ENCODE assay signal across 8 mouse cellular contexts in the genomic region with DNA sequence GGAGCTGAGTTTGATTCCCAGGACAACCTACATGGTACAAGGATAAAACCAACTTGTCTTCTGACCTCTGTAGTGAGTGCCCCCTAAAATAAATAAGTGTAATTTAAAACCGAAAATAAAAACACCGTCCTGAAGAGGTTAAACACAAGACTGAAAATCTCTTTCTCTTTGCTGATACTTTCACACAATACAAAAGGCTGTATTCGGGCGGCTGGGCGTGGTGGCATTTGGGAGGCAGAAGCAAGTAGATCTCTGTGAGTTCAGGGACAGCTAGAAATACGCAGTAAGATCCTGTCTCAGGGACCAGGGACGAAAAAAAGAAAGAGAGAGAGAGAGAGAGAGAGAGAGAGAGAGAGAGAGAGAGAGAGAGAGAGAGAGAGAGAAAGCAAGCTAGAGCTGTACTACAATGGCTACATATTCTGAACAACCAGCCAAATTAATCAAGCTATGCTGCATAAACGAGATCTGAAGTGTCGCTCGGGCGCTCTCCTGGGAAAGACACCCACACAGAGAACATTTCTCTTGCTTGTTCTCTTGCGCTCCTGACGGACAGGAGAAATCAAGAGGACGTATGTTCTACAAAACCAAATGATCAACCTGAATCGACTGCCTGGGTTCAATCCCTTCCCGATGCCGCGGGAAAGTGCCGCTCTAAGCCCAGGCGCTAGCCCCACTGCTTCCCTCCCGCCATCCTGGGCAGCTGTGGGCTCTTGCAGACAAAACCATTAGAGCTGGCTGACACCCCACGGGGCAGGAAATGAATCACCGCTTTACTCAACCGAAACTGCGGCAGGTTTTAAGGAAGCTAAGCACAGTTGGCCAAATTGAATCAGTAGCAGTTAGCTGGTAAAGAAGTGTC. TPM values are rescaled to one million over a fixed set of nuclear protein-coding genes. Genes with fewer than 3 reads are reported as not detected.
DNase-seq lines count a peak whose midpoint lies in the region; ATAC-seq and TF ChIP-seq lines count a peak whose summit lies in the region.

No protein-coding gene starts in this region.

- no peak for TF ChIP-seq CTCF in kidney, postnatal 0 days (IDR thresholded peaks at IDR 0.05; ENCODE audit: low read depth)
- TF ChIP-seq CTCF in testis, adult 2 months (IDR thresholded peaks at IDR 0.05; ENCODE audit: control insufficient read depth, insufficient read depth, insufficient replicate concordance, low read depth, low read length): no peak

- peak overlapping the region; percentile 79 for H3K4me2 ChIP-seq in heart, embryonic 13.5 days
- peak overlapping the region; percentile 67 for H3K4me2 ChIP-seq in kidney, postnatal 0 days (ENCODE audit: low read length)
- peak overlapping the region; percentile 62 for H3K4me2 ChIP-seq in liver, embryonic 13.5 days

- no peaks in the 10 kb centered on the region; the same call in 1 of the 2 replicates for H3K27me3 ChIP-seq in heart, embryonic 13.5 days (replicated peaks)
- H3K27me3 ChIP-seq in kidney, postnatal 0 days (ENCODE audit: insufficient read depth, low read length): no peaks in the 10 kb centered on the region
- no peaks in the 10 kb centered on the region for H3K27me3 ChIP-seq in liver, embryonic 13.5 days
- no peaks in the 10 kb centered on the region; the same call in 1 of the 2 replicates for H3K27me3 ChIP-seq in testis, adult 2 months (ENCODE audit: control insufficient read depth, insufficient read depth, low read length)

- WGBS in heart, embryonic 13.5 days: 10% methylated on average over 25 of the region's 25 CpGs
- WGBS in kidney, postnatal 0 days: 10% methylated on average over 25 of the region's 25 CpGs
- WGBS in liver, embryonic 13.5 days (ENCODE audit: insufficient replicate concordance): 6% methylated on average over 25 of the region's 25 CpGs

- H3K9me3 ChIP-seq in heart, embryonic 13.5 days: no peaks in the 10 kb centered on the region
- H3K9me3 ChIP-seq in kidney, postnatal 0 days (replicated peaks; ENCODE audit: low read length): no peaks in the 10 kb centered on the region
- no peaks in the 10 kb centered on the region for H3K9me3 ChIP-seq in liver, embryonic 13.5 days (replicated peaks)

- H3K36me3 ChIP-seq in heart, embryonic 13.5 days: no peaks in the 10 kb centered on the region
- H3K36me3 ChIP-seq in kidney, postnatal 0 days (ENCODE audit: insufficient read depth, low read length): no peaks in the 10 kb centered on the region
- H3K36me3 ChIP-seq in liver, embryonic 13.5 days: no peaks in the 10 kb centered on the region
- no peaks in the 10 kb centered on the region for H3K36me3 ChIP-seq in testis, adult 2 months (ENCODE audit: control insufficient read depth, insufficient read depth, low read length)

- peaks cover 60% of the 10 kb centered on the region for H3K4me1 ChIP-seq in heart, embryonic 13.5 days
- H3K4me1 ChIP-seq in kidney, postnatal 0 days (replicated peaks; ENCODE audit: insufficient read depth, low read length): 0 out of 2 replicates have a peak, but pooled peaks cover 5% of the 10 kb centered on the region
- peaks cover 36% of the 10 kb centered on the region for H3K4me1 ChIP-seq in liver, embryonic 13.5 days (replicated peaks)
- H3K4me1 ChIP-seq in testis, adult 2 months (ENCODE audit: control insufficient read depth, insufficient read depth, low read length): peaks cover 4% of the 10 kb centered on the region; the same call in 1 of the 2 replicates

- ATAC-seq in heart, embryonic 13.5 days (ENCODE audit: extremely low read depth, insufficient number of reproducible peaks, low FRiP score, low TSS enrichment): no peak; the same call in 1 of the 2 replicates
- ATAC-seq in kidney, postnatal 0 days (replicated peaks; ENCODE audit: low FRiP score, low read depth): peak; percentile 77
- ATAC-seq in liver, embryonic 13.5 days (ENCODE audit: low read depth): peak; percentile 54; the same call in 1 of the 2 replicates

- peak overlapping the region; percentile 66 for H3K27ac ChIP-seq in heart, embryonic 13.5 days (replicated peaks)
- peak overlapping the region; percentile 43; the same call in 1 of the 2 replicates for H3K27ac ChIP-seq in kidney, postnatal 0 days
- peak overlapping the region; percentile 21; the same call in 1 of the 2 replicates for H3K27ac ChIP-seq in liver, embryonic 13.5 days
- H3K27ac ChIP-seq in testis, adult 2 months (ENCODE audit: control insufficient read depth, insufficient read depth, low read depth, low read length): no peak overlapping the region

- peak; percentile 86 to 89 for DNase-seq in B cell, adult 2 months
- peak; percentile 81 to 82 for DNase-seq in adrenal gland, postnatal 36 days
- peak; percentile 86 for DNase-seq in fibroblast of lung, adult 2 months (ENCODE audit: low read depth)
- DNase-seq in kidney, postnatal 0 days (ENCODE audit: low spot score): peak; percentile 88
- no peak for DNase-seq in liver, embryonic 13.5 days
- DNase-seq in naive thymus-derived CD4-positive, alpha-beta T cell, adult 2 months (ENCODE audit: low read depth): peak; percentile 85

- peak overlapping the region; percentile 60 for H3K4me3 ChIP-seq in heart, embryonic 13.5 days
- peak overlapping the region; percentile 33 for H3K4me3 ChIP-seq in kidney, postnatal 0 days (replicated peaks; ENCODE audit: low read depth, low read length)
- peak overlapping the region; percentile 49 for H3K4me3 ChIP-seq in liver, embryonic 13.5 days (replicated peaks)
- H3K4me3 ChIP-seq in testis, adult 2 months (ENCODE audit: control insufficient read depth, low read depth, low read length): peak overlapping the region; percentile 66

- peak overlapping the region; percentile 83 for H3K9ac ChIP-seq in heart, embryonic 13.5 days
- peak overlapping the region; percentile 57 for H3K9ac ChIP-seq in kidney, postnatal 0 days (ENCODE audit: low read depth, low read length)
- H3K9ac ChIP-seq in liver, embryonic 13.5 days: peak overlapping the region; percentile 54

- TF ChIP-seq POLR2A in testis, adult 2 months (IDR thresholded peaks at IDR 0.05; ENCODE audit: control insufficient read depth, low read depth, low read length): no peak

RNA-seq across cellular contexts. Expression of gene Maml3, which starts 35.3 kb away (rescaled TPM):
- total RNA-seq in adrenal gland, postnatal 36 days (2021): 1 to 10 TPM; 7.6 to 9.9 TPM
- 2.1 and 2.4 TPM in 2 replicates for polyA plus RNA-seq in heart, embryonic 13.5 days (2015; fragmentation: Nextera tagmentation; extraction: Ambion mirVana)
- 5.4 and 5.7 TPM in 2 replicates for polyA plus RNA-seq in kidney, postnatal 0 days (2015; fragmentation: Nextera tagmentation; extraction: Ambion mirVana)
- polyA plus RNA-seq in liver, embryonic 13.5 days (2015; fragmentation: Nextera tagmentation; extraction: Ambion mirVana): 0.69 and 1.1 TPM in 2 replicates
- polyA plus RNA-seq in testis, adult 2 months (2012; rRNA removed): 2.9 and 3.2 TPM in 2 replicates
